ENCODE assay signal across 16 mouse cellular contexts in genomic region chr10:107649687-107650086, GRCm38 (mm10).
"Had no signal": no experiment of that assay in that cellular context is flagged by ENCODE, and none has a peak within 500 bp of the region (broad histone marks: within the 10 kb centered on the region; RNA-seq: fewer than 3 reads in every experiment).

No protein-coding gene starts in this region.

- H3K4me3 ChIP-seq: intestine, embryonic 15.5 days; kidney, embryonic 15.5 days; limb, embryonic 12.5 days; limb, embryonic 15.5 days; midbrain, embryonic 13.5 days had no signal

- H3K27ac ChIP-seq: intestine, embryonic 15.5 days; kidney, embryonic 15.5 days; limb, embryonic 12.5 days; limb, embryonic 15.5 days; liver, embryonic 14.5 days; macrophage; midbrain, embryonic 13.5 days; stomach, postnatal 0 days had no signal

- DNase-seq: kidney, adult 11 months; kidney, adult 8-10 months; kidney, postnatal 14 days; kidney, postnatal 4 days; liver, postnatal 0 days; lung, embryonic 14.5 days; thymus, postnatal 25 days had no signal

- ATAC-seq: intestine, embryonic 15.5 days; liver, postnatal 0 days; lung, postnatal 0 days; midbrain, embryonic 13.5 days had no signal
